Mouse (Mus musculus): ENCODE measurements around the gene Cops2. TPM values are rescaled to one million over a fixed set of nuclear protein-coding genes. Genes with fewer than 3 reads are reported as not detected.

The Cops2 gene
- polyA plus RNA-seq (2014; fragmentation: Nextera tagmentation; extraction: Ambion mirVana): 71.4 and 79.2 TPM in 2 replicates

- ATAC-seq (ENCODE audit: low read depth): peak; percentile 99
- WGBS: under 1% methylated on average over 51 of the region's 54 CpGs
Measured at GRCm38 (mm10) chr2:125858521-125859280, at the start of gene Cops2, which contains the start of gene Galk2. Cops2 (minus strand) TSS chr2:125859139. Galk2 (plus strand) TSS chr2:125859109.

GRCm38 (mm10) chr2:125907580-125908255 lies 48.8 kb upstream of the Cops2 start:
- WGBS: 89% methylated on average over 4 of the region's 4 CpGs
- H3K4me1 ChIP-seq (ENCODE audit: control insufficient read depth, insufficient read depth, low read length): no peaks in the 10 kb centered on the region
- no peak for ATAC-seq (ENCODE audit: low read depth)
- H3K27me3 ChIP-seq (ENCODE audit: control insufficient read depth, insufficient read depth, low read length): no peaks in the 10 kb centered on the region
- no peaks in the 10 kb centered on the region for H3K36me3 ChIP-seq (ENCODE audit: control insufficient read depth, insufficient read depth, low read length)
- no peak overlapping the region for H3K4me2 ChIP-seq (ENCODE audit: low read depth, low read length)
- no peak overlapping the region for H3K9ac ChIP-seq (replicated peaks; ENCODE audit: low read depth, low read length)
- no peak overlapping the region for H3K4me3 ChIP-seq (ENCODE audit: low read depth, low read length)
- no peaks in the 10 kb centered on the region for H3K9me3 ChIP-seq (ENCODE audit: control insufficient read depth, low read length)
- no peak overlapping the region for H3K27ac ChIP-seq (ENCODE audit: low read depth, low read length)

More at GRCm38 (mm10) chr2:125858521-125859280, at the start of gene Cops2, which contains the start of gene Galk2:
- peak within 1 kb of the TSS; percentile 80 for H3K4me2 ChIP-seq (ENCODE audit: low read depth, low read length)
- H3K9ac ChIP-seq (replicated peaks; ENCODE audit: low read depth, low read length): peak within 1 kb of the TSS; percentile 98
- H3K36me3 ChIP-seq (ENCODE audit: control insufficient read depth, insufficient read depth, low read length): no peaks in the 10 kb centered on the region
- no peaks in the 10 kb centered on the region for H3K9me3 ChIP-seq (ENCODE audit: control insufficient read depth, low read length)
- no peaks in the 10 kb centered on the region; the same call in 1 of the 2 replicates for H3K27me3 ChIP-seq (ENCODE audit: control insufficient read depth, insufficient read depth, low read length)
- peaks cover 5% of the 10 kb centered on the region; the same call in 1 of the 2 replicates for H3K4me1 ChIP-seq (ENCODE audit: control insufficient read depth, insufficient read depth, low read length)
- H3K4me3 ChIP-seq (ENCODE audit: low read depth, low read length): peak within 1 kb of the TSS; percentile 99
- peak within 1 kb of the TSS; percentile 90 for H3K27ac ChIP-seq (ENCODE audit: low read depth, low read length)

- H3K9ac ChIP-seq (replicated peaks; ENCODE audit: low read depth, low read length): no peak overlapping the region
- no peaks in the 10 kb centered on the region for H3K27me3 ChIP-seq (ENCODE audit: control insufficient read depth, insufficient read depth, low read length)
- H3K4me2 ChIP-seq (ENCODE audit: low read depth, low read length): no peak overlapping the region
- no peak overlapping the region for H3K4me3 ChIP-seq (ENCODE audit: low read depth, low read length)
- ATAC-seq (ENCODE audit: low read depth): no peak
- 84% methylated on average over 4 of the region's 4 CpGs for WGBS
- no peak overlapping the region for H3K27ac ChIP-seq (ENCODE audit: low read depth, low read length)
- no peaks in the 10 kb centered on the region for H3K9me3 ChIP-seq (ENCODE audit: control insufficient read depth, low read length)
- no peaks in the 10 kb centered on the region for H3K36me3 ChIP-seq (ENCODE audit: control insufficient read depth, insufficient read depth, low read length)
- no peaks in the 10 kb centered on the region for H3K4me1 ChIP-seq (ENCODE audit: control insufficient read depth, insufficient read depth, low read length)
Measured at GRCm38 (mm10) chr2:125906407-125907066, 47.6 kb upstream of the Cops2 start.

- H3K4me3 ChIP-seq (ENCODE audit: low read depth, low read length): no peak overlapping the region
- no peaks in the 10 kb centered on the region for H3K36me3 ChIP-seq (ENCODE audit: control insufficient read depth, insufficient read depth, low read length)
- no peaks in the 10 kb centered on the region for H3K4me1 ChIP-seq (ENCODE audit: control insufficient read depth, insufficient read depth, low read length)
- no peak overlapping the region for H3K4me2 ChIP-seq (ENCODE audit: low read depth, low read length)
- H3K9me3 ChIP-seq (ENCODE audit: control insufficient read depth, low read length): no peaks in the 10 kb centered on the region
- H3K27me3 ChIP-seq (ENCODE audit: control insufficient read depth, insufficient read depth, low read length): no peaks in the 10 kb centered on the region
- ATAC-seq (ENCODE audit: low read depth): no peak
- H3K27ac ChIP-seq (ENCODE audit: low read depth, low read length): no peak overlapping the region
- 88% methylated on average over 3 of the region's 3 CpGs for WGBS
- H3K9ac ChIP-seq (replicated peaks; ENCODE audit: low read depth, low read length): no peak overlapping the region
Measured at GRCm38 (mm10) chr2:125901426-125901825, 42.5 kb upstream of the Cops2 start.

GRCm38 (mm10) chr2:125900797-125901410 lies 42.0 kb upstream of the Cops2 start:
- 88% methylated on average over 6 of the region's 6 CpGs for WGBS
- Histone ChIP-seq H3K4me1 (ENCODE audit: control insufficient read depth, insufficient read depth, low read length) (no peaks in the 10 kb centered on the region), H3K4me3 (ENCODE audit: low read depth, low read length) (no peak overlapping the region), H3K4me2 (ENCODE audit: low read depth, low read length) (no peak overlapping the region), H3K27ac (ENCODE audit: low read depth, low read length) (no peak overlapping the region), H3K9ac (replicated peaks; ENCODE audit: low read depth, low read length) (no peak overlapping the region), H3K9me3 (ENCODE audit: control insufficient read depth, low read length) (no peaks in the 10 kb centered on the region), H3K27me3 (ENCODE audit: control insufficient read depth, insufficient read depth, low read length) (no peaks in the 10 kb centered on the region), H3K36me3 (ENCODE audit: control insufficient read depth, insufficient read depth, low read length) (no peaks in the 10 kb centered on the region)
- ATAC-seq (ENCODE audit: low read depth): no peak

GRCm38 (mm10) chr2:125896355-125896754 lies 37.4 kb upstream of the Cops2 start:
- Histone ChIP-seq H3K4me1 (ENCODE audit: control insufficient read depth, insufficient read depth, low read length) (no peaks in the 10 kb centered on the region), H3K4me3 (ENCODE audit: low read depth, low read length) (no peak overlapping the region), H3K36me3 (ENCODE audit: control insufficient read depth, insufficient read depth, low read length) (no peaks in the 10 kb centered on the region), H3K9me3 (ENCODE audit: control insufficient read depth, low read length) (no peaks in the 10 kb centered on the region), H3K27me3 (ENCODE audit: control insufficient read depth, insufficient read depth, low read length) (no peaks in the 10 kb centered on the region), H3K9ac (replicated peaks; ENCODE audit: low read depth, low read length) (no peak overlapping the region), H3K27ac (ENCODE audit: low read depth, low read length) (no peak overlapping the region), H3K4me2 (ENCODE audit: low read depth, low read length) (no peak overlapping the region)
- ATAC-seq (ENCODE audit: low read depth): no peak
- WGBS: 91% methylated on average over 3 of the region's 3 CpGs

GRCm38 (mm10) chr2:125895099-125895498 lies 36.2 kb upstream of the Cops2 start:
- WGBS: 65% methylated on average over 4 of the region's 4 CpGs
- no peak overlapping the region for H3K4me3 ChIP-seq (ENCODE audit: low read depth, low read length)
- no peaks in the 10 kb centered on the region for H3K9me3 ChIP-seq (ENCODE audit: control insufficient read depth, low read length)
- H3K9ac ChIP-seq (replicated peaks; ENCODE audit: low read depth, low read length): no peak overlapping the region
- H3K4me1 ChIP-seq (ENCODE audit: control insufficient read depth, insufficient read depth, low read length): no peaks in the 10 kb centered on the region
- H3K4me2 ChIP-seq (ENCODE audit: low read depth, low read length): no peak overlapping the region
- no peaks in the 10 kb centered on the region for H3K27me3 ChIP-seq (ENCODE audit: control insufficient read depth, insufficient read depth, low read length)
- no peak for ATAC-seq (ENCODE audit: low read depth)
- no peaks in the 10 kb centered on the region for H3K36me3 ChIP-seq (ENCODE audit: control insufficient read depth, insufficient read depth, low read length)
- H3K27ac ChIP-seq (ENCODE audit: low read depth, low read length): no peak overlapping the region

- H3K36me3 ChIP-seq (ENCODE audit: control insufficient read depth, insufficient read depth, low read length): no peaks in the 10 kb centered on the region
- WGBS: 47% methylated on average over 6 of the region's 6 CpGs
- no peak for ATAC-seq (ENCODE audit: low read depth)
Measured at GRCm38 (mm10) chr2:125893096-125893495, 34.2 kb upstream of the Cops2 start.

More at GRCm38 (mm10) chr2:125893096-125893495, 34.2 kb upstream of the Cops2 start:
- H3K27me3 ChIP-seq (ENCODE audit: control insufficient read depth, insufficient read depth, low read length): no peaks in the 10 kb centered on the region
- H3K27ac ChIP-seq (ENCODE audit: low read depth, low read length): no peak overlapping the region
- no peaks in the 10 kb centered on the region for H3K4me1 ChIP-seq (ENCODE audit: control insufficient read depth, insufficient read depth, low read length)
- H3K9me3 ChIP-seq (ENCODE audit: control insufficient read depth, low read length): no peaks in the 10 kb centered on the region
- H3K9ac ChIP-seq (replicated peaks; ENCODE audit: low read depth, low read length): no peak overlapping the region
- H3K4me2 ChIP-seq (ENCODE audit: low read depth, low read length): no peak overlapping the region
- no peak overlapping the region for H3K4me3 ChIP-seq (ENCODE audit: low read depth, low read length)
